Mouse (Mus musculus) testis, postnatal 10 days (tissue): ENCODE results near the gene Ip6k3.
A peak's percentile ranks its signal among the peaks of the same experiment; 100 is the strongest.

Experiments
- DNase-seq: peaks from one replicate; pipeline ENCODE4 v3.0.0; 2021; ENCODE audit warnings: low spot score

Gene Ip6k3

DNA sequence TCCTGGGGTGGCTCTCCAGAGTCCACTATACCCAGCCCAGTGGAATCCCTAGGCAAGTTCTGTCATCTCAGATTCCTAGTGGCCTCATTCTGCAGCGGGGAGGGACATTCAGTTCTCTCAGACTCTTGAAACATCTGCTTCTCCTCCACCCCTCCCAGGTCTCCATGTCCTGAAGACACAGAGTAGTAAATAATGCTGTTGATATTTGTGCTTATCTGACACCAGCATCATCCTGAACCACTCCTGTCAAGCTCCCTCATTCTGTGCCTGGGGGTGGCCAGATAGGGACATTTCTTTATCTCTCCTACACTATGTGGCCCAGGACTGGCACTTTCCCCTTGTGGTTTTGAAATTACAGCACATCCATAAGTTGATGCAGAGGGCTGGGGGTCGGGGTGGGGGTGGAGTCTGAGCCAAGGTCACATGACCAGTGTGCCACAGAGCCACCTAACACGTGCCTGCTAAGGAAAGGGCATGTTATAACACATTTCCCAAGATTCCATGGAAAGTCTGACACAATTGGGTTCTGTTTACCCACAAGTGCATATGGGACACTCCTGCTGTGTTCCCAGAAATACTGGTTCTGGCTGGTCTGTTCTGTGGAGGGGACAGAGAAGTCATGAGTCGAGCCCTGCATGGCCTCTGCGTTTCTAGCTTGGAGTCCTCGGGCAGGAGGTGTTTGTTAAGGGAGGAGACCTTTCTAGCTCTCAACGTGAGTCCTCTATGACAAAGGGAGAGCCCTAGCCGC, 14.4 kb downstream of the Ip6k3 start:
- DNase-seq = no peak

DNA sequence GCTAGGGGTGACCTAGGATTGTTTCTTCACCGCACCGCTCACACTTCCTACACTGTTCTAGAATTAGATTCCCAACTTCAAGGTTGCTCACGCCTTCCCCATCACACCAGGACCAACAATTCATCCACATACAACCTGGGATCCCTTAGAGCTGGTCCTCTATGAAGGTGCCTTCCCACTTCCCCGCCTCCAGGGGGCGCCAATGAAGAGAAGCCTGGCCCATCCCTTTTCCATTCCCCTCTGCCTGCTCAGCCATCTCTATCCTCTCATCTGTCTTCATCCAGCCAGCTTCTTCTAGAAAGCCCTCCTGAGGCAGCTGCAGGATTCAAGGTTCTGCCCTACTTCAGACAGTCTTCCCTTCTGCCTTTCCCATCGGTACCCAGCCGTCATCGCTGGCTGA, 16.2 kb downstream of the Ip6k3 start:
- DNase-seq = peak; percentile 77

DNA sequence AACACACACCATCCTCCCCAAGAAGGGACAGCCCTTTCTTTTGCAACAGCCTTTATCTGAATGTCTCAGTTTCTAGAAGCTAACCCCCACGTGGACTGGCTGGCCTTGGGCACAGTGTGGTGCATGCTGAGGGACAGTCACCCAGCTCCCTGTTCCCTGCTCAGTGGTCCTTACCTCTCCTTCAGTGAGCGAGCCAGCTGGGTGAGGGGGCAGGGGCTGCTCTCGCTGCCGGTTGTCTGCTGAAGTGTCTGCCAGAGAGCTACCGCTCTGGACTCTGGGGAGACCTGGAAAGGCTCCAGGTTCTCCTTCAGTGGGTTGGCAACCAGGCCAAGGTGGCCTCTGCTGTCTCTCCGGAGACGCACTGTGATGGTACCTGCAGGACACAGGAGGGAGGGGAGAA, 16.7 kb downstream of the Ip6k3 start:
- no peak for DNase-seq

DNA sequence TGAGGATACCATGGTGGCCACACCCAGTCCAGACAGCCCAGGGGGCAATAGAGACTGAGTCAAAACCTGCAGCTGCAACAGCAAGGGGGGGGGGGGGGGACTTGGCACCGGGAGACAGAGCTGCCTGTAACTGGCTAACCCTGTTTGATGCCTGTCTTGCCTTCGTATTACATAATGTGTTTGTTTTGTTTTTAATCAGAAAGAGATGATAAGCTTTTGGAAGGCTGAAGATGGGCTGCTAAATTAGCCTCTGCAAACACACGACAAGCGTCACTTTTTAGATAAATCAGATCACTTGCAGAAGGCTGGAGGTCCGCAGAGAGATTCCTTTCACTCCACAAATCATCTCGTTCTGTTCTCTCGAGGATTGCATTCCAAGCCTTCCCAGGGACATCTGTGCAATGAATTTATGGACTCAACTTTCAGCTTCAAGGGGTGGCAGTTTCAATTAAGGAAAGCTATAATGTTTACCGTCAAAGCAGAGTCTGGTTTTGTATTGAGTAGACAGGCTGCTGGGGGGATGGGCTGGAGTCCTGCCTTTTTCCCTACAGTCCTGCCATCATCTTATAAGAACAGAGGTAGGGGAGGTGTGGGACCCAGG, 21.2 kb downstream of the Ip6k3 start:
- DNase-seq = no peak

DNA sequence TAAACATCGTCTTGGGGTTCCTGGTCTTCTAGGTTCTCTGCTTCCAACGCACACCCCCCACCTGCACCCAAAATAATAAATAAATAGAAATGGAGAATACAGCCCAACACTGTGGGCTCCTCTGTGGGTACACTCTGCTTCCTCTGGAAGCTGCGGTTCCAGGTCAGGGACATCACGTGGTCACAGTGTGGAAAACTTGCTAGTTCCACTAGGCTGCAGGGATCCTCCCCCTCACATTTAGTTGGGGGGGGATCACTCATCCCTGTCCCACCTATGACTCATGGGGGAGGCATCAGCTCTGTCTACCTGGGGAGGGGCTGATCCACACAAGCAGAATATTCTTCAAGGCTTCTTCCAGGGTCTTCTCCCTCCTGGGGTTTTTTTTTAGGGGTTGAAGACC, 23.4 kb downstream of the Ip6k3 start:
- DNase-seq = no peak

DNA sequence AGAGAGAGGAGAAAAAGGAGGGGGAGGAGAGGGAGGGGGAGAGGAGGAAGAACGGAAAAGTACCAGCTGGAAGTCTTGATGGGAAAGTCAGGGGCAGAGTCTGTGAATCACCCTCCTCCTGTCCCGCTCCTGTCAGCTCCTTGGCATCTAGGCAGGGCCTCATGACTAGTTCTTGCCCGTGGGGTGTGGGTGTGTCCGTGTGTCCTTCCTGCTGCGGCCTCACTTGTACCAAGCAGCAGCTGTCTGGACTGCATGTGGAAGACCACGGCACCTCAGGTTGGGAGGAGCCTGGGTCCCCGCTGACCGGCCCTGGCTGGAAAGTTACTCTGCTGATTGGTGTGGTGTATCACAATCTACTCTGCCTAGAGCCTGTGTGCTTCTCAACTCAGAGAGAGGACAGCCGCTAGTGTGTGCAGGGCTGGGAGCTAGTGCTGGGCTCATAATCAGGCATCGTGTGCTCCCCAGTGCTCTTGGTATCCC, 25.6 kb downstream of the Ip6k3 start:
- DNase-seq = no peak

DNA sequence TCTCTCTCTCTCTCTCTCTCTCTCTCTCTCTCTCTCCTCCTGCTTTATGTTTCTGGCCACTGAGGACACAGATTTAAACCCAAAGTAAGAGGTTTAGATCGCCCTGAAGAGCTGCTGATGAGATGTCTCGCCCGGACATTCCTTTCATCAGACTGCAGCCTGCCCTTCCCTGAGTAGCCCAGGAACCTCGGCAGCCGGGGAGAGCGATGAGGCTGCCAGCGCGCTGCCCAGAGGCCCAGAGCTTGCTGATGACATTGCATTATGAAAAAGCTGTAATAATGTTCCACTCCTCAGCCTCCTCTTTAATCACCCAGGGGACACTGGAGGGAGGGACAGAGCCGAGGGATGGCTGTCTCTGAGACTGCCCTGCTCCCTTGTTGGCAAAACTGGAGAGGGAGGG, 27.3 kb downstream of the Ip6k3 start:
- no peak for DNase-seq

DNA sequence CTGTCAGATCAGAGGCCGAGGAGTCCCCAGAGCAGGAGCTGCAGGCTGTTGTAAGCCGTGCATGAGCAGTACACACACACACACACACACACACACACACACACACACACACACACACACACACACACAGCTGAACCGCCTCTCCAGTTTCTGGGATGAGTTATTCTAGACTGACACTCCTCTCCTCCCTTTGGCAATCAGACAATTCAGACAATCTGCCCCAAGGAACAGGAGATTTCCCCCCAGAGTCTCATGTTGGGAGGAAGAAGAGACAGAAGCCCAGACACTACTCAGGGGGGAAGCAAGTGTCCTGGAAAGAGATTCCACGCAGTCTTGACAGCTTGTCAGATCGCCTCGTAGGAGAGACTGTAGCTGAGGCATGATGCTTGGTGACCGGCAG, 28.3 kb downstream of the Ip6k3 start:
- no peak for DNase-seq

DNA sequence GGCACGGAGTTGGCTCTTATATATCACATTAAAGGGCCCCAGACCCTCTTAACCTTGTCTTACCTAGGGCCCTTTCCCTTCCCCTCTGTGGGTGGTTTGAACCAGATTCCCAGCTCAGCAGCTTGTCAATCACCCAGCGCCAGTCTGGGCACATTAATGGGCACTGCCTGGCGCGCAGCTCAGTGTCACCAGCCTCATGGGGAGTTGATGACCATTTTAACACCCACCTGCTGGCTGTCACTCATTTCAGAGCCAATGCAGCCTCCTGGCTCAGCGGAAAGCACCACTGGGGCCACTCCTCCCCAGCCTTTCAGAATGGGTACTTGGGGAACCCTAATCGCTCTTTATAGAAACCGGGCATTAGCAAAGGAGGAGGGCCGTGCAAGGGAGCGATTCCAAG, 29.2 kb downstream of the Ip6k3 start:
- no peak for DNase-seq

DNA sequence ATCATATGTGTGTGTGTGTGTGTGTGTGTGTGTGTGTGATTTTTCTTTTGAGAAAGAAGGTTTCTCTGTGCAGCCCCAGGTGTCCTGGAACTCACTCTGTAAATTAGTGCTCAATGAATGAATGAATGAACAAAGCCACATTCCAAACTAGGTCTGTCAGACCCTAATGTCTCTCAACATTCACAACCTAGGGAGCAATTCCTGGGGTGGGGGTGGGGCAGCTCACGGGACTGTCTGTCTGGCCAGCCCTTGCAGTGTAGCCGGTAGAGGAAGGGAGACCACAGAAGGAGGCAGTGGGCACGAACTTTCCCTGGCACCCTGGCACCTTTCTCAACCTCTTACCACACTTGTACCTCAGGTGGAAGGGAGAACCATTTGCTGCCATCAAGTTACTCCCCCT, 32.9 kb downstream of the Ip6k3 start:
- DNase-seq = no peak

DNA sequence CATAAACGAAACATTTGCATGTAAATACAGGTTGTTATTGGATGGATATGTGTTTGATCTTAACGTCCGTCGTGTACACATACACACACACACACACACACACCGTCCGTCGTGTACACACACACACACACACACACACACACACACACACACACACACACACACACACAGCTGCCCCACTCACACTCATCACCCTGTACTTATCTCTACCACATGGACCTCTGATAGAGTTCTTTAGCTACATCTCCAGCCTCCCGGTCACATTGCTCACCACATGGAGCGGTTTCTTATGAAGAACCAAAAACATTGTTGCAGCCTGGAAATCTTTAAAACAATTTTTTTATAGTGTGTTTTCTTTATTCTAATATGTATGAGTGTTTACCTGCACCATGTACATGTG, 33.4 kb downstream of the Ip6k3 start:
- no peak for DNase-seq

DNA sequence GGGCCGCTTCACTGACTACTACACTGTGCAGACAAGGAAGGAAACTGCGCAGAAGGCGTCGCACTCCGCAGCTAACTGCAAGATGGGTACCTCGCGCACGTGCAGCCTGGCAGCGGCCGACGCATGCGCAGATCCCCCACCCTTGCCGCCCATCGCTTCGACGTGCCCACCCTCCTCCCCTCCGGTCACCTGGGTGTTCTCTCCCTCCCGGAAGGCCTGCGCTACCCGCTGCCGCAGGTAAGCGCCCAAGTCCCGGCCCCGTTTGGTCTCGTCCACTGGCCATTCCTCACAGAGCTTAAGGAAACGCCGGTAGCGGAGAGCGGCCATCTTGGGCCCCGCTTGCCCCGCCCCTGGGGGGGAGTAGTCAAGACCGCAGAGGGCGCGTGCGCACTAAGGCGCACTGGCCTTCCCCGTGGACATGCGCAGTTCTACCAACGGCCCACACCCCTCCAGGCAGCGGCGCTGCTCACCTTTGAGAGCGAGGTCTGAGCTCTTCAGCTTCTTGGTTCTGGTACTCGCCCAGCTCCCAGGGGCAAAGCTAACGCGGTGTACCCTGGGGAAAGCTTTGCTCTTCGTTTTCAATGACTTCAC, 33.9 kb downstream of the Ip6k3 start, which contains the start of gene Uqcc2:
Gene Uqcc2, minus strand, starts transcription at position 366 of the 591 bp plus-strand sequence.
- DNase-seq = peak; percentile 99

DNA sequence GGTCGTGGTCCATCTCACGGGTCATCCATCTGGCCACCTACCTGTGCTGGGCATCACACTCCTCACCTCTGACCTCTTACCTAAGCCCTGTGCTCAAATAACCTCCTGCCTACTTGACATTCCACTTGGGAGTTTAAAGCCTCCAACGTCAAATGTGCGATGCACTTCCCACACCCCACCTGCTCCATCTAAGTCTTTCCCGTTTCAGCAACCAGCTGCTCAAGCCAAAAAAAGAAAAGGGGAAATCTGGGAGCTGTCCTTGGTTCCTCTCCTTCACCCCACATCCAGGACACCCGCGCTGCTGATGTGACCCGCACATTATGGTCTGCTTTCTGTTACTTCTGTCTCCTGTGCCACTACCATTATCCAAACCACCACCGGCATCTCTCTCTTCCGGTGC, 35.4 kb downstream of the Ip6k3 start:
- no peak for DNase-seq

DNA sequence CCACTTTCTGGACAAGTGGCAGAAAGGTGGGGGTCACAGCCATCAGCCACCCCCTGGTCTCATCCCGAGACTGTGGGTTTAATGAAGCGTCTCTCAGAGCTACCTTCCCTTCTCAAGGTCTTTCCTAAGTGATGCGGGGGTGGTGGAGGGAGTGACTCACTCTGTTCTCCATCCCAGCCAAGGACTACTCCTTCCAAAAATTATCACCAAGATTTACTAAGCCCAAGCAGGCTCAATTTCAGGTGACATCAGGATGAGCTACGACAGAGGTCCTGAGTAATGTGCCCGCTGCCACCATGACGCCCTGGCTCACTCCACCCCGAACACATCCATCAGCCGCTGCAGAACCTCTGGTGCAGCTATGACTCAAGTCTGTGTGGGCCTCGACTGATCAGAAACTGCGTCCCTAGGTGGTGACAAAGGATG, 36.3 kb downstream of the Ip6k3 start:
- no peak for DNase-seq

DNA sequence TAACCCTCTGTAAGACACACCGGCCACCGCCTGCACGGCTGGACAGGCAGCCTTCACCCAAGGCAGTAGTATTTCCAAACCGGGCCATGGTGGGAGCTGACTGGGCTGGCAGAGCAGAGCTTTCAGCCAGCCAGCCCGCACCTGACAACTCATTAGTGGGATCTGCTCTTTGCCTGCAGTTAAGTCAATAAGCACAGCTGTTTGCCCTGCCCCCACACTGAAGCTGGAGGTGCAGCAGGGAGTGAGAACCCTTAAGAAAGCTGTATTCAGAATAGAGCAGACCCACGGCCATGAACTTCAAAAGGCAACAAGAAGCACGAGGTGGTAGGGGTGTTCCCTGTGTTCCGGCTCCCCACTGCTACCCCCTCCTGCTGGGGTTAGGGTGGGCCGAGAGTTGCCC, 37.3 kb downstream of the Ip6k3 start:
- DNase-seq = no peak

DNA sequence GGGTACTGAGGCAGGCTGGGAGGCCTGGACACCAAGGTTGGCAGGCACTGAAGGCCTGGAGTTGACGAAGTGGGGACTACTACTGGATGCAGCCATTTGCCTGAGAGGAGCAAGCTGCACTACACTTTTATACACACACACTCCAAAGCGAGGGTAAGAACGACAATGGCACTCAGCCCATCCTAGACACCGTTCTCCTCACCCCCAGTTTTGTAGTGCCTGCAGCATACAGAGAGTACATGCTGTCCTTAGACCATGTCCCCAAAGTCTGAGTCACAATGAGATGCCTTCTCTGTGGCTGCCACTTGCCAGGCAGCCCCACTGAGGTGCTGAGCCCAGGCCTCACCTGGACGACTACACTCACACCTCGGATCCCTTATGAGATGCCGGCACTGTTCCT, 37.8 kb downstream of the Ip6k3 start:
- DNase-seq = no peak

DNA sequence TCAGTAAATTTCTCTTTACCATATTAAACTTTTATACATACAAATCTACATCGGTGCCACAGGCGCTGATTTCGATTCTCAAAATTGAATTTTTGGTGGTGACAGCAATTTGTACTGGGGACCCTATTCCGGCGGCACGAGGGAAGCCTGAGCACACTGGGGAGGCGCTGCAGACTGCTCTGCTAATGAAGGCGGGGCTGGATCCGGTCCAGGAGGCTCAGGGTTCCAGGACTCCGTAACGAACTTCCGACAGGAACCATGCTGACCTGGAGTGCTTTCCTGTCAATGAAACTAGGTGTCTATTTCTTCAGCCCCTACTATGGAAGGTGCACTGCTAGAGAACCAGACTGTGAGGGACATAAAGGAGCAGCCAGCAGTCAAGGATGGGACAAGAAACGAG, 38.3 kb downstream of the Ip6k3 start:
- DNase-seq = peak; percentile 65

DNA sequence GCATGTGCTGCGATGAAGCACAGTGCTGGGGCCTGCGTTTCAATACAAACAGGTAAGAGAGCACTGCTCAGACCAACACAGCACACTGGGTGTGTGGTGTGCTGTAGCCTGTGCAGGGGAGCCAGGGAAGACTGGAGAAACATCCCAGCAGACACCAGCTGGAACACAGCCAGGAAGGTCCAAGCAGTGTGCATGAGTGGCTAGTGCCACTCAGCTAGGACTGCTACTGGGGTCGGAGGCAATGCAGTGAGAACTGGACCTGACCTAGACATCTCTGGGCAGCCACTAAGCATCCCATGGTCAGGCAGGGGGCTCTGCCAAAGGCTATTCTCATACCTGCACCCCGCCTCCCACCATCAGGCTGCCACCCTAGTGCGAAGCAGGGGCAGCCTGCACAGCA, 39.4 kb downstream of the Ip6k3 start:
- DNase-seq = no peak

DNA sequence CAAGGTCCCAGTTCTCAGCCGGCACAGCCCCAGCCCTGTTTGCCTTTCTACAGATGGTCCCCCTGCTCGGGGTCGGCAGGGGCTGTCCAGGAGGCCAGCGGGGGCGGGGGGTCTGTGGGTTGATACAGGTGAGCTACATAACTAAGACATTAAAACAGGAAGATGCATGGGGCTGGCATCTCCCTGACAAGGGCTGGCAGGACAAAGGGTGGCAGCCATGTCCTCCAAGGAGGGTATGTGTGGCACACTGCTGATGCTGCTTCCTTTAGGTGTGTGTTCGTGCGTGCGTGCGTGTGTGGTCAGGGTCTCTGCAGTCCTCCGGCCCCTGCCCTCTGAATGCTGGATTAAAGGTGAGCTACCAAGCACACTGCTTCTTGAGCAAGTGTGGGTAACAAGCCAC, 40.6 kb downstream of the Ip6k3 start:
- no peak for DNase-seq

DNA sequence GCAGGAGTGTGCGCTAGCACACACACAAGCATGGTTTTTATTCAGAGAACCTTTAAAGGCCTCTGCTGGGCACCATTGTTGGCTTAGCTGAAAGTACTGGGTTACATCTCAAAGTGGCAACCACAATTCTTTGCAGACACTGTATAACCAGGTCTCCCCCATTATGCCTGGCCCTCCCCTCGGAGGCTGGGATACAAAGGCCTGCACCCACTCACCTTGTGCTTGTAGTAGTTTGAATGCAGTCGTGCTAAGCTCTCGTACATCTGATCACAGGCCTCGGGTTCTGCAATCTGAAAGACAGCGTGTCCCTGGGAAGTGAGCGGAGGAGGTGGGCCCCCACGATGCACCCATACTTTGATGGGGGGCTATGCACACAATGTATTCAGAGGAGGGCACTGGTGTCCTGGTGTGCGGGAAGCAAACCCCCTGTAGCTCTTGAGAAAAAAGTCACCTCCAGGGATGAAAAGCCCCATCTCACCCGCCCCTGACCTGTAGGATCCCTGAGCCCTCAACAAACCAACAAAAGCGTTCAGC, 41.9 kb downstream of the Ip6k3 start:
- DNase-seq = no peak

DNA sequence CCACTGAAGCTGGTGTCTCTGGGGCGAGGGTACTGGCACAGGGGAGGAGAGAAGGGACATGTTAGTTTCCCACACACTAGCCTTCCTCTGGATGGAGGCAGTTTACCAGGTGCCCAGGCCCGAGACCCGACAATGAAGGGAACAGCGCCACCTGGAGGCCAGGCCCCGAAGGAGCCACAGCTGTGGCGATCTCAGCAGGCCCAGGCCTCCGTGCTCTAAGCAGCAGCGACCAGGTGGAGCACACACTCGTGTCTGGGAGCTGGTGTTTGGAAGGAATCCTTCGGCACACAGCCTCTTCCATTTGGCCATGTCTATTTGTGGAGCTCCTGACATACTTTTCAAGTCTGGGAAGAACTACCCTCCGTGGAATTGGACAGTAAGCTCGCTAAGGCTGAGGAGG, 42.4 kb downstream of the Ip6k3 start:
- peak; percentile 94 for DNase-seq

DNA sequence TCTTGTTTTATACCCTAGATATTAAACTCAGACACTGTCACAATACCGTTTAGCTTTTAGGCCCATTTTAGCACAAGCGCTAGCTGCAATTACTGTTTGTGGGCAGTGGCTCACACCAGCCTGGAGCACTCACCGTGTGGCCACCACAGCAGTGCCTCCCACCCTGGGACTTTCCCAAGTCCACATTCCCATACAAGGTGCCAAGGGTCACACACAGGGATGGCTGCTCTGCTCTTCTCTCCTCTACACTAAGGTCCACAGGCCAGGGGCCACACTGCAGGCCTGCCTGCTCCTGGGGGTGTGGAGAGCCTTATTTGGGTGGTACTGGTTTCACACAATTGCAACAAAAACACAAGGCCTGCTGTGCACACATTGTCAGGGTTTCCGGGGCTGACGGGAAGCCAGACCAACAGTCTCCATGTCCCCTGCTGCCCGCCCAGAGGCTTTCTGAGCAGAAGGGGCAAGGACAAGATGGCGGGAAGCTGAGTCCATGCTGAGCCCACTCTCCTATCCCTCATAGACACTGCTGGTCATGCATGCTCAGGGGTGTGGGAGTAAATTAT, 43.7 kb downstream of the Ip6k3 start:
- no peak for DNase-seq

DNA sequence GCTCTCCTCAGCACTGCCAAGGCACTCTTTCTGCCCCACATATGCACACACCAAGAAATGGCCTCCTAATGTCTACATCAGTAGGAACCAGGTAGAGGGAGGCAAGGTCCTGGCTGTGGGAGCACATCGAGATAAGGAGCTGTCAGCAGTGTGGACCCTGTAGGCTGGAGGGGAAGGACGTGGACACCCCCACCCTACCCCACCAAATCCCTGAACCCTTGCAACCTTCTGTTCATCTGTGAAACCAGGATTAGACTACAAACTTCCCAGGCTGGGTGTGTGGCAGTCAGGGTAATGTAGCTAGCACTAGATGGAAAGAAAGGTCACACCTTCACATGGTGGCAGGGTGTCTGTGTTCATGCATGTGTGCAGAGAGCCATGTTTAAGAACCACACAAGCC, 44.5 kb downstream of the Ip6k3 start:
- no peak for DNase-seq
